Mouse (Mus musculus) heart, postnatal 10 days (tissue): Measurements from ENCODE around the gene Ifi47. TPM values are rescaled to one million over a fixed set of nuclear protein-coding genes. Genes with fewer than 3 reads are reported as not detected.
"Not testable (repeated sequence)": the region's sequence is repeated elsewhere in the genome, so short reads cannot be mapped to it uniquely, and the experiment has no call there.

Experiments used
- DNase-seq, 2 experiments: peaks; one replicate each; pipeline ENCODE4 v3.0.0; 2021
- intact Hi-C: fragments of 180-260 bp; cut with DNase I; formaldehyde crosslinking; loops from one replicate; pipeline ENCODE4 v1.15.1; 2025
- total RNA-seq, 2 experiments: library from RNA; stranded (reverse); gene quantifications; 2 replicates each; pipeline ENCODE4 v1.2.3; 2021

Ifi47 gene
- 1 to 10 TPM; 1.7 to 2.2 TPM for total RNA-seq

GRCm38 (mm10) chr11:49076001-49076757, at the start of gene Ifi47:
Ifi47 (plus strand) TSS chr11:49076587.
- intact Hi-C loops, result not testable (repeated sequence)
- peak; percentile 40 to 48 for DNase-seq

GRCm38 (mm10) chr11:49050064-49050463, 26.3 kb upstream of the Ifi47 start:
- intact Hi-C loops, DNase-seq: not testable (repeated sequence)

- DNase-seq, intact Hi-C loops: not testable (repeated sequence)
These were observed 25.1 kb upstream of the Ifi47 start, which contains the start of gene 9930111J21Rik2 for GRCm38 (mm10) chr11:49051093-49051891. 9930111J21Rik2 (minus strand) TSS chr11:49051242.

GRCm38 (mm10) chr11:49051894-49052293, 24.5 kb upstream of the Ifi47 start:
- intact Hi-C loops, DNase-seq: not testable (repeated sequence)

- intact Hi-C loops, result not testable (repeated sequence)
These were observed 16.3 kb upstream of the Ifi47 start for GRCm38 (mm10) chr11:49060061-49060460.

GRCm38 (mm10) chr11:49061865-49062264, 14.5 kb upstream of the Ifi47 start:
- intact Hi-C loops, DNase-seq: not testable (repeated sequence)

More at GRCm38 (mm10) chr11:49060061-49060460, 16.3 kb upstream of the Ifi47 start:
- not testable (repeated sequence) for DNase-seq

- intact Hi-C loops, DNase-seq: not testable (repeated sequence)
These were observed 12.5 kb upstream of the Ifi47 start, which contains the start of gene Tgtp2 for GRCm38 (mm10) chr11:49063713-49064469. Tgtp2 (minus strand) TSS chr11:49064206.

GRCm38 (mm10) chr11:49068358-49068757, 8.0 kb upstream of the Ifi47 start:
- intact Hi-C loops, result no loop called here
- DNase-seq, result no peak

- DNase-seq, result no peak
- intact Hi-C loops, result no loop called here
These were observed 625 bp downstream of the Ifi47 start for GRCm38 (mm10) chr11:49077012-49077411.

GRCm38 (mm10) chr11:49078719-49079118, 2.3 kb downstream of the Ifi47 start:
- DNase-seq, result no peak
- intact Hi-C loops, result loop anchor here (1.0 kb wide), 1 partner anchor 156 kb away; no protein-coding TSS in a partner anchor

- DNase-seq, result no peak
- intact Hi-C loops, result no loop called here
These were observed 4.2 kb downstream of the Ifi47 start for GRCm38 (mm10) chr11:49080636-49081035.

GRCm38 (mm10) chr11:49081356-49081755, 5.0 kb downstream of the Ifi47 start:
- intact Hi-C loops, result no loop called here

GRCm38 (mm10) chr11:49081886-49082285, 5.5 kb downstream of the Ifi47 start:
- no peak for DNase-seq
- intact Hi-C loops, result no loop called here

More at GRCm38 (mm10) chr11:49081356-49081755, 5.0 kb downstream of the Ifi47 start:
- no peak for DNase-seq

GRCm38 (mm10) chr11:49083146-49083545, 6.8 kb downstream of the Ifi47 start:
- intact Hi-C loops, result no loop called here
- DNase-seq, result no peak

- DNase-seq, result no peak
- intact Hi-C loops, result no loop called here
These were observed 7.4 kb downstream of the Ifi47 start for GRCm38 (mm10) chr11:49083808-49084207.

- DNase-seq, result no peak
These were observed 8.0 kb downstream of the Ifi47 start for GRCm38 (mm10) chr11:49084385-49084784.

GRCm38 (mm10) chr11:49084875-49085274, 8.5 kb downstream of the Ifi47 start:
- DNase-seq, result no peak
- intact Hi-C loops, result no loop called here

More at GRCm38 (mm10) chr11:49084385-49084784, 8.0 kb downstream of the Ifi47 start:
- intact Hi-C loops, result no loop called here

GRCm38 (mm10) chr11:49086858-49087361, 10.5 kb downstream of the Ifi47 start:
- intact Hi-C loops, result no loop called here

GRCm38 (mm10) chr11:49087830-49088616, 11.6 kb downstream of the Ifi47 start:
- DNase-seq, result no peak
- intact Hi-C loops, result no loop called here

More at GRCm38 (mm10) chr11:49086858-49087361, 10.5 kb downstream of the Ifi47 start:
- DNase-seq, result no peak
